Mouse (Mus musculus): ENCODE results near the gene Drc3.

GRCm38 (mm10) chr11:60397172-60397571, 44.0 kb downstream of the Drc3 start:
- TF ChIP-seq POLR2A (IDR thresholded peaks at IDR 0.05; ENCODE audit: insufficient read depth, low read depth, low read length) (no peak), CTCF (IDR thresholded peaks at IDR 0.05; ENCODE audit: insufficient read depth, low read depth, low read length) (no peak)

Data from olfactory bulb, adult 2 months (tissue).